Mouse (Mus musculus) midbrain, embryonic 11.5 days (tissue): Measurements from ENCODE around the gene Sptbn4. TPM values are rescaled to one million over a fixed set of nuclear protein-coding genes. Genes with fewer than 3 reads are reported as not detected.
A peak's percentile ranks its signal among the peaks of the same experiment; 100 is the strongest.

ENCODE experiments used
- ATAC-seq: fragments of 200-750 bp; cut with Nextera tagmentation; 2 replicates; pipeline ENCODE4 v1.8.0; 2017; ENCODE audit warnings: moderate TSS enrichment, moderate library complexity; ENCODE audit not compliant: low FRiP score
- DNase-seq: peaks from one replicate; pipeline ENCODE4 v3.0.0; 2015; ENCODE audit warnings: low spot score; ENCODE audit errors: missing footprints
- H3K27ac ChIP-seq: fragments of 300-500 bp; sonication (generic); 2 replicates; pipeline ENCODE4 v1.5.1; 2014; ENCODE audit warnings: low read depth, low read length
- H3K27me3 ChIP-seq: fragments of 300-500 bp; sonication (generic); 2 replicates; pipeline ENCODE4 v1.6.1; 2014; ENCODE audit warnings: mild to moderate bottlenecking, low read length, moderate library complexity, mixed read lengths; ENCODE audit not compliant: control insufficient read depth, insufficient read depth
- H3K36me3 ChIP-seq: fragments of 300-500 bp; sonication (generic); 2 replicates; pipeline ENCODE4 v1.6.1; 2014; ENCODE audit warnings: mild to moderate bottlenecking, low read length, moderate library complexity, mixed read lengths; ENCODE audit not compliant: control insufficient read depth, insufficient read depth
- H3K4me1 ChIP-seq: fragments of 300-500 bp; sonication (generic); 2 replicates; pipeline ENCODE4 v1.6.1; 2014; ENCODE audit warnings: low read length; ENCODE audit not compliant: control insufficient read depth, insufficient read depth
- H3K4me2 ChIP-seq: fragments of 300-500 bp; sonication (generic); 2 replicates; pipeline ENCODE4 v1.6.1; 2014; ENCODE audit warnings: mild to moderate bottlenecking, moderate library complexity
- H3K4me3 ChIP-seq: fragments of 300-500 bp; sonication (generic); 2 replicates; pipeline ENCODE4 v1.5.1; 2014; ENCODE audit warnings: low read depth, low read length
- H3K9ac ChIP-seq: fragments of 300-500 bp; sonication (generic); 2 replicates; pipeline ENCODE4 v1.6.1; 2014; ENCODE audit warnings: low read length
- H3K9me3 ChIP-seq: fragments of 300-500 bp; sonication (generic); 2 replicates; pipeline ENCODE4 v1.6.1; 2016; ENCODE audit warnings: low read length; ENCODE audit not compliant: control insufficient read depth
- WGBS: fragments of 180-500 bp; shearing (Covaris S2); extraction: QIAGEN DNeasy Blood & Tissue Kit; methylation state at CpG from one replicate; pipeline ENCODE4 v1.1.7; 2014; 5-methylcytosine and 5-hydroxymethylcytosine counted together
- polyA plus RNA-seq: library from polyadenylated mRNA; unstranded; fragments of >200 nt; fragmentation: Nextera tagmentation; extraction: Ambion mirVana; gene quantifications from 2 replicates; pipeline ENCODE4 v1.2.1, GENCODE M21; 2014

Sptbn4 gene
- polyA plus RNA-seq, 1 experiment from 2014 or later, result 0.31 TPM

DNA sequence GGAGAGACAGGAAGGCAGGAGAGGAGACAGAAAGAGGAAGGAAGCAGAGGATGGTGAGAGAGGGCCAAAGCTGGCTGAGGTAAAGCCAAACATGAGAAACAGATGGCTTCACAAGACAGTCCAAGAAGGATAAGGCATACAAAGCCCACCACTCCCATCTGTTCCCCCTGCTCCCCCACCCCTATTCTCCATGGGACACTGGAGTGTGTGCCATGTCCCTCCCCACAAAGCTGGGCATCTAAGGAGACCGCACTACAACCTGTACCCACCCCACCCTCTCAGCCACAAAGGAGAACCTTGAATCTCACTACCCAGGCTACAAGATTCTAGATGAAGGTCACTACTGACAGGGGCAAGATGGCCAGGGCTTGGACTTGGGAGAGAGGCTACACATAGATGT lies 20.1 kb downstream of the Sptbn4 start:
- no peak for ATAC-seq
- no peaks in the 10 kb centered on the region for H3K36me3 ChIP-seq
- 89% methylated on average over 1 of the region's 1 CpGs for WGBS
- no peak overlapping the region for H3K9ac ChIP-seq
- no peak overlapping the region for H3K4me3 ChIP-seq
- no peaks in the 10 kb centered on the region for H3K27me3 ChIP-seq
- no peak for DNase-seq
- H3K4me2 ChIP-seq, result no peak overlapping the region
- H3K4me1 ChIP-seq, result no peaks in the 10 kb centered on the region
- H3K9me3 ChIP-seq, result peaks cover 5% of the 10 kb centered on the region
- no peak overlapping the region for H3K27ac ChIP-seq

DNA sequence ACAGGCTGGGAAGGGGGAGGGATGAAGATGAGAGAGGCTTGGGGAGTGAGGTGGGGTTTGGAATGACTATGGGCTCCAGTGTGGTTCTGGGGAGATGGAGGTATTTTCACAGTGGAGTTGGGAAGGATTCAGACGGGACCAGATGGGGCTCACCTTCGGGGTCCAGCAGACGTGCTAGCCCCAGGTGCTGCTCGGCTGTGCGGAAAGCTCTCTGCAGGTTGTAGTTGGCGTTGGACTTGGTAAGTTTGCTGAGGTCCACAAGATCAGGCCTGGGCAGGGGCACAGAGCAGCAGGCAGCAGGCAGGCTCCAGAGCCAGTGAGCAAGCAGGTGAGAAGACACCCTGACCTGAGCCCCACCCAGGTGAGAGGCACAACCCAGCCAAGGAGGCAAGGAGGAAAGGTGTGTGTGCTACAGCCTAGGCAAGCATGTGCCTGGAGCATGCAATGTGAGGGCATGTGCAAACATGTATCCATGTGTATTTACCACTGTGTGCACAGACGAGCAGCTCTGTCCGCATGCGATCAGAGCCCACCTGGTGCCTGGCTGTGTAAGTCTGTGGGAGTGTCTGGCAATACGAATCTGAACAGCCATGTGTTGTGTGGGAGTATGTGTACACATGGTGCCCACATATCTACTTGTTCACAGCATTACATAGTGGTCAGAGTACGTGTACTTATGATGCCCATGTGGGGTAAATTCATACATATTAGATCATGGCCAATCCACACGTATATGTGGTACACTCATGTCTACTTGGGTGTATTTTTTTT lies 23.7 kb downstream of the Sptbn4 start:
- H3K9ac ChIP-seq, result no peak overlapping the region
- ATAC-seq (no peak), DNase-seq (no peak)
- H3K4me2 ChIP-seq, result no peak overlapping the region
- H3K36me3 ChIP-seq, result no peaks in the 10 kb centered on the region
- no peaks in the 10 kb centered on the region for H3K4me1 ChIP-seq
- peaks cover 8% of the 10 kb centered on the region; the same call in 1 of the 2 replicates for H3K9me3 ChIP-seq
- H3K27ac ChIP-seq, result no peak overlapping the region
- WGBS, result 86% methylated on average over 12 of the region's 12 CpGs
- H3K27me3 ChIP-seq, result no peaks in the 10 kb centered on the region
- no peak overlapping the region for H3K4me3 ChIP-seq

DNA sequence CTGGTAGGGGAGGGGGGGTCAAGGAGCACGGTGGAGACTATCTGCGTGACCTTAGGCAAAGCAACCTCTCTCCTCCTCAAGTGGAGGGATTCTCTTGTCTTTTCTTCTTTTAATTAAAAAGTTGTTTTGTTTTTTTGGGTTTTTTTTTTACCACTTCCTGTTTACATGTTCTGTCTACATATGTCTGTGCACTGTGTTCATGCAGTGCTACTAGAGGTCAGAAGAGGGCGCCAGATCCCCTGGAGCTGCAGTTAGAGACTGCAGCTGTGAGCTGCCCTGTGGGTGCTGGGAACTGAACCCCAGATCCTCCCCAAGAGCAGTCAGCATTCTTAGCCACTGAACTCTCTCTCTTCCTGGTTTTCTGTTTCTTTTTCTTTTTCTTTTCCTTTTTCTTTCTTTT lies 28.4 kb downstream of the Sptbn4 start:
- Histone ChIP-seq H3K4me1 (no peaks in the 10 kb centered on the region), H3K9me3 (peaks cover 8% of the 10 kb centered on the region; the same call in 1 of the 2 replicates), H3K4me3 (no peak overlapping the region), H3K4me2 (no peak overlapping the region), H3K27me3 (no peaks in the 10 kb centered on the region), H3K27ac (no peak overlapping the region), H3K9ac (no peak overlapping the region), H3K36me3 (no peaks in the 10 kb centered on the region)
- 67% methylated on average over 3 of the region's 3 CpGs for WGBS
- DNase-seq, result no peak
- ATAC-seq, result no peak

DNA sequence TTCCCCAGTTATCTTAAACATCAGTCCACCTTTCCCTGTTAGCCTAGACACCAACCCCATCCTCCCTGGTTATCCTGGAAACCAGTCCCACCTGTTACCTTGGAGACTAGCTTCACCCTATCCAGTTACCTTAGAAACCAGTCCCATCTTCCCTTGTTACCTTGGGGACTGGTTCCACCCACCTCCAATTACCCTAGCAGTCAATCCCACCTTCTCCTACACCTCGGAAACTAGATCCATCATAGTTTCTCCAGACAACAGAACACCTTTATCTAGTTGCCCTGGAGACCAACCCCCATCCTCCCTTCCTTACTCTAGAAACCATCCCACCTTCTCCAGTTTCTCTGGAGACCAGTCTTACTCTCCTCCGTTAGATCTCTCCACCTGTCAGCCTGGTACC lies 30.3 kb downstream of the Sptbn4 start:
- no peak overlapping the region for H3K4me3 ChIP-seq
- DNase-seq (no peak), ATAC-seq (no peak)
- H3K36me3 ChIP-seq, result no peaks in the 10 kb centered on the region
- no peak overlapping the region for H3K27ac ChIP-seq
- no peaks in the 10 kb centered on the region for H3K27me3 ChIP-seq
- H3K9me3 ChIP-seq, result peaks cover 6% of the 10 kb centered on the region; the same call in 1 of the 2 replicates
- H3K4me1 ChIP-seq, result no peaks in the 10 kb centered on the region
- no peak overlapping the region for H3K9ac ChIP-seq
- WGBS, result 71% methylated on average over 2 of the region's 2 CpGs
- H3K4me2 ChIP-seq, result no peak overlapping the region

DNA sequence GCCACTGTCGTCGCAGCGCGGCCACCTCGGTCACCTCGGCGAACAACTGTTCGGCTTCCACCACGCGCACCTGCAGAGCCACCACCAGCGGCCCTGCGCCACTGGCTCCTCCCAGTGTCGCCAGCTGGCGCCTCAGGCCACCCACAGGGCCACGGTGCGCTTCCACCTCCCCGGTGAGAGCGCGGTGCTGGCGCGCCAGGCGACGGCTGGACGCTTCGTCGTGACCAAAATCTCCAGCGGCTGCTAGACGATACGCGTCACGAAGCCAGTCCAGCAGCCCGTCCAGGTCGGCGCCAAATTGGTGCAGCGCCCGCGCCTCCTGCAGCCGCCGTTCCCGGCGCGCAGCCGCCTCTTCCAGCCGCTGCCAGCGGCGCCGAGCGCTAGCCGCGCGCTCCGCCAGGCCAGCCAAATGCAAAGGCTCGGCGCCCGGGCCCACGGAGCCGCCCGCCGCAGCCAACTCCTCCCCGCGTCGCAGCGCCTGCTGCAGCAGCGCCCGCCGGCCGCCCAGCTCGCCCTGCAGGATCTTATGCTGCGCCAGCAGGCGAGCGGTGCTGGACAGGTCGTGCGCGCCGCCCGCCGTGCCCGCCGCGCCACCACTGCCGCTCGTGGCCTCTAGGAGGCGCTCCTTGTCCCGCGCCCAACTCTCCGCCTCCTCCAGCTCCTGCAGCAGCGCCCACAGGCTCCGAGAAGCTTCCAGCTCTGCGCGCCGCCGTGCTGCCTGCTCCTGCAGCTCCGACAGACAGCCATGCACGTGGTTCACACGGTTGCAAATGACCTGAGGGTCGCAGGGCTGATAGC lies 38.9 kb downstream of the Sptbn4 start:
- H3K4me1 ChIP-seq, result 0 out of 2 replicates have a peak, but pooled peaks cover 2% of the 10 kb centered on the region
- WGBS, result under 1% methylated on average over 95 of the region's 96 CpGs
- H3K4me3 ChIP-seq, result peak overlapping the region; percentile 37
- no peaks in the 10 kb centered on the region for H3K36me3 ChIP-seq
- H3K27ac ChIP-seq, result no peak overlapping the region
- ATAC-seq (peak; percentile 84), DNase-seq (peak; percentile 98)
- H3K9me3 ChIP-seq, result no peaks in the 10 kb centered on the region; the same call in 1 of the 2 replicates
- H3K9ac ChIP-seq, result peak overlapping the region; percentile 24; the same call in 1 of the 2 replicates
- H3K27me3 ChIP-seq, result peaks cover 58% of the 10 kb centered on the region
- peak overlapping the region; percentile 64 for H3K4me2 ChIP-seq

DNA sequence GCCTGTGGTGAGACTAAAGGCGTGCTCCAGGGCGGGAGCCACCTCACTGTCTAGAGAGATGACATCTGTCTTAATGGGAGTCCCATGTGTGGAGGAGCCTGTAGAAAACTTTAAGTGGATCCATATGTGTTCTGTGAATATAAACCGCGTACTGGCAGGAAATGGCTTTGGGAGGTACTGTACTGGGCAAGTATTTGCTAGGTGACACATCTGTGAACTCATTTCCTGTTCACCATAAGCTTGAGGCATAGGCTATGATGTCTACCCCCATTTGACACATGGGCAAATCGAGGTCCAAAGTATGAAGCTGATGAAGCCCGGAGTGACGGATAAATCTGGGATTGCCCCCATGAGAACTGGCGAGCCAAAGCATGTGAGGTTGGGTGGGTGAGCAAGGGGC lies 39.7 kb downstream of the Sptbn4 start:
- Histone ChIP-seq H3K4me3 (peak overlapping the region; percentile 37; the same call in 1 of the 2 replicates), H3K9ac (no peak overlapping the region), H3K27me3 (peaks cover 65% of the 10 kb centered on the region), H3K36me3 (no peaks in the 10 kb centered on the region), H3K9me3 (no peaks in the 10 kb centered on the region; the same call in 1 of the 2 replicates), H3K27ac (no peak overlapping the region), H3K4me2 (no peak overlapping the region), H3K4me1 (0 out of 2 replicates have a peak, but pooled peaks cover 2% of the 10 kb centered on the region)
- WGBS, result 61% methylated on average over 8 of the region's 8 CpGs
- DNase-seq, result no peak
- ATAC-seq, result no peak

DNA sequence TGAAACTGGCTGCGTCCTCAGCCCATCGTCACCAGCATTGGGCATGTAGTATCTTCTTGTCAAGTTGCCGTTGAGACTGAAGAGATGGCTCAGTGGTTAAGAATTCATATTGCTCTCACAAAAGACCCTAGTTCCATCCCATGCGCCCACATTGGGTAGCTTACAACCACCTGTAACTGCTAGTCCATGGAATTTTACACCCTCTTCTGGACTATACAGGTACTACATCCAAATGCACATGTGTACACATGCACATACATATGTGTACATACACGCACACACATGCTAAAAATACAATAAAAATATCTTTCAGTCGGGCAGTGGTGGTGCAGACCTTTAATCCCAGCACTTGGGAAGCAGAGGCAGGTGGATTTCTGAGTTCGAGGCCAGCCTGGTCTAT lies 41.0 kb downstream of the Sptbn4 start:
- Histone ChIP-seq H3K4me2 (no peak overlapping the region), H3K27ac (no peak overlapping the region), H3K4me1 (0 out of 2 replicates have a peak, but pooled peaks cover 2% of the 10 kb centered on the region), H3K27me3 (peaks cover 69% of the 10 kb centered on the region), H3K36me3 (no peaks in the 10 kb centered on the region), H3K9me3 (no peaks in the 10 kb centered on the region; the same call in 1 of the 2 replicates), H3K4me3 (no peak overlapping the region), H3K9ac (no peak overlapping the region)
- DNase-seq (no peak), ATAC-seq (no peak)
- WGBS, result 83% methylated on average over 7 of the region's 7 CpGs

DNA sequence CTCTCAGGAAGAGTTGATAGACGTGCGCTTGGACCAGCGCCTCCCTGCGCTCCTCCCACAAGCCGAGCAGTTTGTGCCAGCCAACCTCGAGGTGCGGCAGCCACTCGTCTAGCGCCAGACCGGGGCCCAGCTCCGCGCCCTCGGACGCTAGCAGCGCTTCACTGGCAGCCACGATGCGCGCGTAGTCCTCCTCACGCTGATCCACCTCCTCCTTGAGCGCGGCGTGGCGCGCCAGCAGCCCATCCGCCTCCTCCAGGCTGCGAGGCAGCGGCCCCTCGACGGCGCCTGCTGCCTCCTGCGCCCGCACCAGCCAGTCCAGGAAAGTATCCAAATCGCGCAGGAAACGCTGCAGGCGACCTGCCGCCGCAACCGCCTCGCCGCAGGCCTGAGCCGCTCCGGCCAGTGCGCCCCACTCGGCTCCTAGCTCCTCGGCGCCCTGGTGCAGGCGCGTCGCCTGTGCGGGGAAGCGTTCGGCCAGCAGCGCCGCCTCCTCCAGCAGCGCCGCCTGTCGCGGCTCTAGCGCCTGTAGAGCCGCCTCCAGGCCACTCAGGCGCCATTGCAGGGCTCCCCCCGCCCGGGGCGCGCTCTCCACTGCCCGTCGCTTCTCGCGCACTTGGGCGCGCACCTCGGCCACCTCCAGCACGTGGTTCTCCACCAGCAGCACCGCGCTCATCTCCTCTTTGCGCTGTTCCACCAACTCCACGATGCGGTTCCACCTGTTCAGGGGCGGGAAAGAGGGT lies 43.1 kb downstream of the Sptbn4 start:
- H3K36me3 ChIP-seq, result no peaks in the 10 kb centered on the region
- H3K27me3 ChIP-seq, result peaks cover 66% of the 10 kb centered on the region
- WGBS, result 6% methylated on average over 81 of the region's 81 CpGs
- H3K27ac ChIP-seq, result no peak overlapping the region
- no peak overlapping the region for H3K9ac ChIP-seq
- ATAC-seq, result no peak
- H3K4me1 ChIP-seq, result 0 out of 2 replicates have a peak, but pooled peaks cover 2% of the 10 kb centered on the region
- no peak overlapping the region for H3K4me3 ChIP-seq
- H3K4me2 ChIP-seq, result no peak overlapping the region
- H3K9me3 ChIP-seq, result no peaks in the 10 kb centered on the region; the same call in 1 of the 2 replicates
- peak; percentile 88 for DNase-seq
